Mouse (Mus musculus) lung, embryonic 16.5 days (tissue): ENCODE data around the gene Aff1. TPM values are rescaled to one million over a fixed set of nuclear protein-coding genes. Genes with fewer than 3 reads are reported as not detected.

ENCODE experiments used
- ATAC-seq: fragments of 200-750 bp; cut with Nextera tagmentation; 2 replicates; pipeline ENCODE4 v1.8.0; 2017; ENCODE audit warnings: low read depth, mild to moderate bottlenecking, moderate library complexity
- H3K27ac ChIP-seq: fragments of 300-500 bp; sonication (generic); 2 replicates; pipeline ENCODE4 v1.5.1; 2014; ENCODE audit warnings: mild to moderate bottlenecking, control low read depth, low read length
- H3K27me3 ChIP-seq: fragments of 300-500 bp; sonication (generic); 2 replicates; pipeline ENCODE4 v1.6.1; 2014; ENCODE audit warnings: low read depth, low read length, mixed read lengths; ENCODE audit not compliant: control insufficient read depth, insufficient read depth
- H3K36me3 ChIP-seq: fragments of 300-500 bp; sonication (generic); 2 replicates; pipeline ENCODE4 v1.6.1; 2014; ENCODE audit warnings: low read length; ENCODE audit not compliant: control insufficient read depth, insufficient read depth
- H3K4me1 ChIP-seq: fragments of 300-500 bp; sonication (generic); replicated peaks from 2 replicates; pipeline ENCODE4 v1.6.1; 2014; ENCODE audit warnings: low read length, mixed read lengths; ENCODE audit not compliant: control insufficient read depth, insufficient read depth
- H3K4me2 ChIP-seq: fragments of 300-500 bp; sonication (generic); 2 replicates; pipeline ENCODE4 v1.6.1; 2014; ENCODE audit warnings: low read depth, low read length, control low read depth
- H3K4me3 ChIP-seq: fragments of 300-500 bp; sonication (generic); 2 replicates; pipeline ENCODE4 v1.5.1; 2014; ENCODE audit warnings: mild to moderate bottlenecking, low read length, control low read depth
- H3K9ac ChIP-seq: fragments of 300-500 bp; sonication (generic); 2 replicates; pipeline ENCODE4 v1.6.1; 2014; ENCODE audit warnings: low read length, control low read depth
- H3K9me3 ChIP-seq: fragments of 300-500 bp; sonication (generic); 2 replicates; pipeline ENCODE4 v1.6.1; 2016; ENCODE audit warnings: low read length; ENCODE audit not compliant: control insufficient read depth
- WGBS: fragments of 180-500 bp; shearing (Covaris S2); extraction: QIAGEN DNeasy Blood & Tissue Kit; methylation state at CpG from one replicate; pipeline ENCODE4 v1.1.7; 2014; 5-methylcytosine and 5-hydroxymethylcytosine counted together
- polyA plus RNA-seq: library from polyadenylated mRNA; unstranded; fragments of >200 nt; fragmentation: Nextera tagmentation; extraction: Ambion mirVana; gene quantifications from 2 replicates; pipeline ENCODE4 v1.2.1, GENCODE M21; 2015

Gene Aff1
- polyA plus RNA-seq, 1 experiment from 2014 or later, result 8.3 TPM

GRCm38 (mm10) chr5:103701466-103701865 is 9.3 kb downstream of the Aff1 start:
- Histone ChIP-seq H3K36me3 (no peaks in the 10 kb centered on the region), H3K4me1 (no peaks in the 10 kb centered on the region), H3K9me3 (no peaks in the 10 kb centered on the region), H3K27me3 (no peaks in the 10 kb centered on the region), H3K9ac (no peak overlapping the region), H3K4me2 (no peak overlapping the region), H3K27ac (no peak overlapping the region), H3K4me3 (no peak overlapping the region)
- 70% methylated on average over 3 of the region's 3 CpGs for WGBS
- ATAC-seq, result no peak

GRCm38 (mm10) chr5:103702527-103702926 is 10.4 kb downstream of the Aff1 start:
- no peak overlapping the region for H3K4me3 ChIP-seq
- H3K27ac ChIP-seq, result no peak overlapping the region
- no peaks in the 10 kb centered on the region for H3K36me3 ChIP-seq
- no peaks in the 10 kb centered on the region for H3K9me3 ChIP-seq
- H3K4me1 ChIP-seq, result no peaks in the 10 kb centered on the region
- H3K9ac ChIP-seq, result no peak overlapping the region
- no peak overlapping the region for H3K4me2 ChIP-seq
- no peak for ATAC-seq
- WGBS, result 71% methylated on average over 6 of the region's 6 CpGs
- H3K27me3 ChIP-seq, result no peaks in the 10 kb centered on the region

- Histone ChIP-seq H3K4me1 (no peaks in the 10 kb centered on the region), H3K27ac (no peak overlapping the region), H3K36me3 (no peaks in the 10 kb centered on the region), H3K9ac (no peak overlapping the region), H3K9me3 (no peaks in the 10 kb centered on the region), H3K4me2 (no peak overlapping the region), H3K4me3 (no peak overlapping the region), H3K27me3 (no peaks in the 10 kb centered on the region)
- ATAC-seq, result no peak
- WGBS, result 91% methylated on average over 4 of the region's 4 CpGs
Measured at GRCm38 (mm10) chr5:103705331-103705730, 13.2 kb downstream of the Aff1 start.

- H3K4me2 ChIP-seq, result no peak overlapping the region
- no peaks in the 10 kb centered on the region for H3K4me1 ChIP-seq
- no peak overlapping the region for H3K9ac ChIP-seq
- ATAC-seq, result no peak
- H3K27me3 ChIP-seq, result no peaks in the 10 kb centered on the region
- no peaks in the 10 kb centered on the region for H3K9me3 ChIP-seq
- H3K4me3 ChIP-seq, result no peak overlapping the region
- no peaks in the 10 kb centered on the region for H3K36me3 ChIP-seq
- WGBS, result 73% methylated on average over 1 of the region's 1 CpGs
- no peak overlapping the region for H3K27ac ChIP-seq
Measured at GRCm38 (mm10) chr5:103705874-103706273, 13.7 kb downstream of the Aff1 start.

GRCm38 (mm10) chr5:103709044-103709443 is 16.9 kb downstream of the Aff1 start:
- no peaks in the 10 kb centered on the region for H3K9me3 ChIP-seq
- H3K4me1 ChIP-seq, result no peaks in the 10 kb centered on the region
- no peaks in the 10 kb centered on the region for H3K36me3 ChIP-seq
- 83% methylated on average over 3 of the region's 3 CpGs for WGBS
- H3K4me3 ChIP-seq, result no peak overlapping the region
- no peaks in the 10 kb centered on the region for H3K27me3 ChIP-seq
- H3K9ac ChIP-seq, result no peak overlapping the region
- H3K4me2 ChIP-seq, result no peak overlapping the region
- ATAC-seq, result no peak
- H3K27ac ChIP-seq, result no peak overlapping the region

GRCm38 (mm10) chr5:103711886-103712285 is 19.7 kb downstream of the Aff1 start:
- Histone ChIP-seq H3K4me2 (no peak overlapping the region), H3K9ac (no peak overlapping the region), H3K4me1 (no peaks in the 10 kb centered on the region), H3K27ac (no peak overlapping the region), H3K4me3 (no peak overlapping the region), H3K27me3 (no peaks in the 10 kb centered on the region), H3K9me3 (no peaks in the 10 kb centered on the region), H3K36me3 (no peaks in the 10 kb centered on the region)
- 42% methylated on average over 2 of the region's 2 CpGs for WGBS
- ATAC-seq, result no peak

GRCm38 (mm10) chr5:103713422-103713821 is 21.2 kb downstream of the Aff1 start:
- Histone ChIP-seq H3K27ac (no peak overlapping the region), H3K27me3 (no peaks in the 10 kb centered on the region), H3K9me3 (no peaks in the 10 kb centered on the region), H3K4me2 (no peak overlapping the region), H3K9ac (no peak overlapping the region), H3K4me1 (no peaks in the 10 kb centered on the region), H3K36me3 (no peaks in the 10 kb centered on the region), H3K4me3 (no peak overlapping the region)
- 74% methylated on average over 2 of the region's 2 CpGs for WGBS
- no peak for ATAC-seq

GRCm38 (mm10) chr5:103714943-103715342 is 22.8 kb downstream of the Aff1 start:
- WGBS, result 81% methylated on average over 6 of the region's 6 CpGs
- no peak for ATAC-seq
- Histone ChIP-seq H3K9me3 (no peaks in the 10 kb centered on the region), H3K27me3 (no peaks in the 10 kb centered on the region), H3K27ac (no peak overlapping the region), H3K4me2 (no peak overlapping the region), H3K9ac (no peak overlapping the region), H3K4me3 (no peak overlapping the region), H3K36me3 (no peaks in the 10 kb centered on the region), H3K4me1 (no peaks in the 10 kb centered on the region)

- H3K4me2 ChIP-seq, result no peak overlapping the region
- WGBS, result 59% methylated on average over 5 of the region's 5 CpGs
- H3K9me3 ChIP-seq, result no peaks in the 10 kb centered on the region
- H3K27ac ChIP-seq, result peak overlapping the region; percentile 36; the same call in 1 of the 2 replicates
- H3K4me1 ChIP-seq, result no peaks in the 10 kb centered on the region
- ATAC-seq, result 0 out of 2 replicates have a peak, but pooled peaks have one; percentile 38
- no peak overlapping the region for H3K9ac ChIP-seq
- H3K27me3 ChIP-seq, result no peaks in the 10 kb centered on the region
- no peak overlapping the region for H3K4me3 ChIP-seq
- no peaks in the 10 kb centered on the region for H3K36me3 ChIP-seq
Measured at GRCm38 (mm10) chr5:103716824-103717342, 24.7 kb downstream of the Aff1 start.

- ATAC-seq, result no peak
- Histone ChIP-seq H3K9me3 (no peaks in the 10 kb centered on the region), H3K27ac (no peak overlapping the region), H3K4me2 (no peak overlapping the region), H3K36me3 (no peaks in the 10 kb centered on the region), H3K9ac (no peak overlapping the region), H3K4me3 (no peak overlapping the region), H3K27me3 (no peaks in the 10 kb centered on the region), H3K4me1 (peaks cover 5% of the 10 kb centered on the region; the same call in 1 of the 2 replicates)
- 29% methylated on average over 6 of the region's 6 CpGs for WGBS
Measured at GRCm38 (mm10) chr5:103719131-103719530, 27.0 kb downstream of the Aff1 start.
